Mouse (Mus musculus) kidney, embryonic 14.5 days (tissue): Measurements from ENCODE around the gene Hck. TPM values are rescaled to one million over a fixed set of nuclear protein-coding genes. Genes with fewer than 3 reads are reported as not detected.
A peak's percentile ranks its signal among the peaks of the same experiment; 100 is the strongest.

Experiments used
- ATAC-seq: fragments of 200-750 bp; cut with Nextera tagmentation; 2 replicates; pipeline ENCODE4 v1.8.0; 2017; ENCODE audit warnings: moderate number of reproducible peaks, mild to moderate bottlenecking, moderate TSS enrichment, moderate library complexity; ENCODE audit not compliant: low FRiP score, low TSS enrichment
- H3K27ac ChIP-seq: fragments of 300-500 bp; sonication (generic); 2 replicates; pipeline ENCODE4 v1.5.1; 2014; ENCODE audit warnings: low read depth, mild to moderate bottlenecking, low read length, moderate library complexity, mixed read lengths
- H3K27me3 ChIP-seq: fragments of 300-500 bp; sonication (generic); 2 replicates; pipeline ENCODE4 v1.6.1; 2014; ENCODE audit warnings: mild to moderate bottlenecking, low read length; ENCODE audit not compliant: control insufficient read depth, insufficient read depth
- H3K36me3 ChIP-seq: fragments of 300-500 bp; sonication (generic); 2 replicates; pipeline ENCODE4 v1.6.1; 2014; ENCODE audit warnings: low read length, mixed read lengths; ENCODE audit not compliant: control insufficient read depth, insufficient read depth
- H3K4me1 ChIP-seq: fragments of 300-500 bp; sonication (generic); 2 replicates; pipeline ENCODE4 v1.6.1; 2014; ENCODE audit warnings: low read length, mixed read lengths; ENCODE audit not compliant: control insufficient read depth, insufficient read depth
- H3K4me2 ChIP-seq: fragments of 300-500 bp; sonication (generic); replicated peaks from 2 replicates; pipeline ENCODE4 v1.6.1; 2014; ENCODE audit warnings: low read depth, mild to moderate bottlenecking, low read length
- H3K4me3 ChIP-seq: fragments of 300-500 bp; sonication (generic); 2 replicates; pipeline ENCODE4 v1.5.1; 2014; ENCODE audit warnings: mild to moderate bottlenecking, low read length
- H3K9ac ChIP-seq: fragments of 300-500 bp; sonication (generic); 2 replicates; pipeline ENCODE4 v1.6.1; 2014; ENCODE audit warnings: low read depth, mild to moderate bottlenecking, low read length, moderate library complexity
- H3K9me3 ChIP-seq: fragments of 300-500 bp; sonication (generic); 2 replicates; pipeline ENCODE4 v1.6.1; 2016; ENCODE audit warnings: low read length; ENCODE audit not compliant: control insufficient read depth
- WGBS: fragments of 180-500 bp; shearing (Covaris S2); extraction: QIAGEN DNeasy Blood & Tissue Kit; methylation state at CpG from one replicate; pipeline ENCODE4 v1.1.7; 2014; 5-methylcytosine and 5-hydroxymethylcytosine counted together
- polyA plus RNA-seq: library from polyadenylated mRNA; unstranded; fragments of >200 nt; fragmentation: Nextera tagmentation; extraction: Ambion mirVana; gene quantifications from 2 replicates; pipeline ENCODE4 v1.2.1, GENCODE M21; 2014

The Hck gene
- polyA plus RNA-seq, 1 experiment from 2014 or later: 4.8 TPM

GRCm38 (mm10) chr2:153139158-153139557, 30.9 kb downstream of the Hck start:
- Histone ChIP-seq H3K4me2 (no peak overlapping the region), H3K9me3 (no peaks in the 10 kb centered on the region), H3K27ac (no peak overlapping the region), H3K9ac (no peak overlapping the region), H3K4me1 (no peaks in the 10 kb centered on the region), H3K4me3 (no peak overlapping the region), H3K27me3 (no peaks in the 10 kb centered on the region), H3K36me3 (no peaks in the 10 kb centered on the region)
- 82% methylated on average over 7 of the region's 7 CpGs for WGBS
- no peak for ATAC-seq

GRCm38 (mm10) chr2:153139996-153140613, 31.8 kb downstream of the Hck start:
- H3K27me3 ChIP-seq: no peaks in the 10 kb centered on the region
- H3K4me3 ChIP-seq: no peak overlapping the region
- no peak for ATAC-seq
- H3K36me3 ChIP-seq: no peaks in the 10 kb centered on the region
- H3K4me2 ChIP-seq: no peak overlapping the region
- no peaks in the 10 kb centered on the region for H3K4me1 ChIP-seq
- 24% methylated on average over 9 of the region's 9 CpGs for WGBS
- H3K27ac ChIP-seq: no peak overlapping the region
- H3K9ac ChIP-seq: no peak overlapping the region
- no peaks in the 10 kb centered on the region for H3K9me3 ChIP-seq

- Histone ChIP-seq H3K9ac (no peak overlapping the region), H3K4me2 (no peak overlapping the region), H3K27ac (no peak overlapping the region), H3K4me3 (no peak overlapping the region), H3K27me3 (no peaks in the 10 kb centered on the region), H3K4me1 (no peaks in the 10 kb centered on the region), H3K9me3 (no peaks in the 10 kb centered on the region), H3K36me3 (no peaks in the 10 kb centered on the region)
- ATAC-seq: no peak
- WGBS: 27% methylated on average over 10 of the region's 10 CpGs
Measured at GRCm38 (mm10) chr2:153142620-153143199, 34.4 kb downstream of the Hck start.

- Histone ChIP-seq H3K36me3 (no peaks in the 10 kb centered on the region), H3K9me3 (no peaks in the 10 kb centered on the region), H3K27ac (no peak overlapping the region), H3K4me2 (no peak overlapping the region), H3K4me3 (no peak overlapping the region), H3K27me3 (no peaks in the 10 kb centered on the region), H3K9ac (no peak overlapping the region), H3K4me1 (no peaks in the 10 kb centered on the region)
- WGBS: 82% methylated on average over 5 of the region's 5 CpGs
- ATAC-seq: no peak
Measured at GRCm38 (mm10) chr2:153145346-153145745, 37.1 kb downstream of the Hck start.

DNA sequence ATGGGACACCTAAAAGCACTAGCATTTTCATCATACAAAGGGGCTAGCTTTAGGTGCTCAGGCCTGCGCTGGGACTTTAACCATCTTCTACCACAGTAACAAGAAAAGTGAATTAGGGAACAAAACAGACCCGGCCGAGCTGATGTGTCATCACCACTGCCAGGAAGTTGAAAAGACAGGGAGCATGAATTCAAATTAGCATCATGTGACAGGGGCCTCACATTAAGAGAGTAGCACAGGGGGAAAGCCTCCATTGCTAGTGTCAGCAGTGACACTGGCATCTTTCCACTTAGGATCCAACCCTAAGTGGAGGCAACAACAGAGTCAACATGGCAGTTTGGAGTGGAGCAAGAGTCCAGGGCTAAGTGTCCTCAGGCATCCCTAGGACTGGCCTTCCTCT, 39.0 kb downstream of the Hck start:
- no peak for ATAC-seq
- no peak overlapping the region for H3K4me3 ChIP-seq
- H3K27ac ChIP-seq: no peak overlapping the region
- no peaks in the 10 kb centered on the region for H3K27me3 ChIP-seq
- WGBS: 87% methylated on average over 3 of the region's 3 CpGs
- H3K9ac ChIP-seq: no peak overlapping the region
- no peaks in the 10 kb centered on the region for H3K36me3 ChIP-seq
- H3K4me1 ChIP-seq: no peaks in the 10 kb centered on the region
- H3K4me2 ChIP-seq: no peak overlapping the region
- no peaks in the 10 kb centered on the region for H3K9me3 ChIP-seq

DNA sequence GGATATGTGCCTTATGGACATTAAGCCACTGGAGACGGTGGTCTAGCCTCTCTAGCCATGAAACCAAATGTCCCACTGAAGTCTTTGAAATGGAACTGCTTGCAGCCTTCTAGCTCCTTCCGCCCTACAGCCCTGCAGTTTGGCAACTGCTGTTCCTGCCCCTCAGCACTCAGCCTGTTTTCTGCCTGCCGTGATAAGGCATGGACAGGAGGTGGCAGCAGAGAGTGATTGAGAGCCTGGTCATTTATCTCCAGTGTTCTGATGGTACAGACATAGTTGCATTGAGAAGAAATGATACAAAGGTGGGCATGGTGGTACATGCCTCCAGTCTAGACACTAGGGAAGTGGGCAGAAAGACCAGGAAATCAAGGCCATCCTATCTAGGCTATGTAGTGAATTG, 39.4 kb downstream of the Hck start:
- no peaks in the 10 kb centered on the region for H3K36me3 ChIP-seq
- no peak overlapping the region for H3K27ac ChIP-seq
- WGBS: 12% methylated on average over 3 of the region's 3 CpGs
- no peak overlapping the region for H3K4me2 ChIP-seq
- no peak overlapping the region for H3K4me3 ChIP-seq
- 0 out of 2 replicates have a peak, but pooled peaks have one; percentile 24 for ATAC-seq
- H3K27me3 ChIP-seq: no peaks in the 10 kb centered on the region
- no peak overlapping the region for H3K9ac ChIP-seq
- H3K9me3 ChIP-seq: no peaks in the 10 kb centered on the region
- H3K4me1 ChIP-seq: no peaks in the 10 kb centered on the region

DNA sequence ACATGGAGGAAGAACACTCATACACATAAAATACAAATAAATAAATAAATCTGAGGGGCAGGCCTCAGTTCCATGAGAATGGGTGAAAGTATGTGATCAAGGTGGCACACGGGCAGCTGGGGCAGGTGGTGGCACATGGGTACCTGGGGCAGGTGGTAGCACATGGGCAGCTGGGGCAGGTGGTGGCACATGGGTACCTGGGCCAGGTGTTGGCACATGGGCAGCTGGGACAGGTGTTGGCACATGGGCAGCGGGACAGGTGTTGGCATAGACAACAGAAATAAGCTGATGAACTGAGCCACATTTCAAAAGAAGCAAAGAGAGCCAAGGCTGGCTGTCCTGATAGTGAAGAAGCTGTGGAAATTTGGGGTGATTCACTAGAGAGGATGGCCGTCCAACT, 41.5 kb downstream of the Hck start:
- Histone ChIP-seq H3K27me3 (no peaks in the 10 kb centered on the region), H3K9ac (no peak overlapping the region), H3K9me3 (no peaks in the 10 kb centered on the region), H3K36me3 (no peaks in the 10 kb centered on the region), H3K4me2 (no peak overlapping the region), H3K27ac (no peak overlapping the region), H3K4me3 (no peak overlapping the region), H3K4me1 (no peaks in the 10 kb centered on the region)
- 86% methylated on average over 3 of the region's 3 CpGs for WGBS
- no peak for ATAC-seq

GRCm38 (mm10) chr2:153151026-153151425, 42.8 kb downstream of the Hck start:
- H3K9me3 ChIP-seq: no peaks in the 10 kb centered on the region
- WGBS: 85% methylated on average over 7 of the region's 7 CpGs
- no peak overlapping the region for H3K27ac ChIP-seq
- H3K9ac ChIP-seq: no peak overlapping the region
- no peak for ATAC-seq
- H3K36me3 ChIP-seq: no peaks in the 10 kb centered on the region
- H3K4me1 ChIP-seq: no peaks in the 10 kb centered on the region
- no peak overlapping the region for H3K4me3 ChIP-seq
- no peak overlapping the region for H3K4me2 ChIP-seq
- no peaks in the 10 kb centered on the region for H3K27me3 ChIP-seq

DNA sequence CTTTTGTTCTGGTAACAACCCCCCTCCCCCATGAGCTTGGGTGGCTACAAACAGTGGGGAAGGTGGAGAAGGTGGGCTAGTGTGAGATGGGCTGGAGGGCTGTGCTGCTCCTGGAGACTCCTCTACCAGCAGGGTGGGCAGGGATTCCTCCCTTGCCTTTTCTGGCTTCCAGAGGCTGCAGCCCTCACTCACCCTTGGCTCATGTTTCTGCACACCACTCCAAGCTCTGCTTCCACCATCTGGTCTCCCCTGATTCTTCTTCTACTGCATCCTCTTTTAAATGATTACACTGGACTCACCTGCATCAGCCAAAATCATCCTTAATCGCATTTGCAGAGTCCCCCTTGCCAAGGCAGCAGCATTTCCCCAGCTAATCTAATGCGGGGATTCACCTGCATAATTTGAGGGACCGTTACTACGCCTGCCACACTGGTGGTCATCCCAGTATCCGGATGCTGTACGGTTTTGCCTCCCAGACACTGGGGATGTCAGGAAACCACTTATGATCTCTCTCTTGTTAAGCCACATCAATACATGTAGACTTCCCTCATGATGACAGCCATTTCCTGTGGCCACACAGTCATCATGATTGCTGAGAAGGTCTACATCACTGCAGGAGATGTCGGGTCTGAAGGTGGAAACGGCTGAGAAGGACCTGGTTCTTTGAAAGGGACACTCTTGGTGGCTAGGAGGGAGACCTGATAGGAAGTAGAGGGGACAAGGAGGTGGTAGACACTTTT, 43.8 kb downstream of the Hck start:
- Histone ChIP-seq H3K4me3 (no peak overlapping the region), H3K27ac (no peak overlapping the region), H3K36me3 (no peaks in the 10 kb centered on the region), H3K4me1 (no peaks in the 10 kb centered on the region), H3K9ac (no peak overlapping the region), H3K4me2 (no peak overlapping the region), H3K9me3 (no peaks in the 10 kb centered on the region), H3K27me3 (no peaks in the 10 kb centered on the region)
- WGBS: 82% methylated on average over 8 of the region's 8 CpGs
- no peak for ATAC-seq
